Mouse (Mus musculus) layer of hippocampus, postnatal 36 days (tissue): ENCODE data around the gene Usp24. TPM values are rescaled to one million over a fixed set of nuclear protein-coding genes. Genes with fewer than 3 reads are reported as not detected.
A peak's percentile ranks its signal among the peaks of the same experiment; 100 is the strongest.
"Not testable (repeated sequence)": the region's sequence is repeated elsewhere in the genome, so short reads cannot be mapped to it uniquely, and the experiment has no call there.

Experiments
- DNase-seq, 2 experiments: peaks; one replicate each; pipeline ENCODE4 v3.0.0; 2022
- total RNA-seq, 2 experiments: library from RNA; stranded (reverse); gene quantifications; 2 replicates each; pipeline ENCODE4 v1.2.3; 2021

Usp24 gene
- total RNA-seq, 2 experiments from 2014 or later: 38.7 to 44.0 TPM

- no peak for DNase-seq
Measured at GRCm38 (mm10) chr4:106318976-106319375, 3.0 kb downstream of the Usp24 start.

DNA sequence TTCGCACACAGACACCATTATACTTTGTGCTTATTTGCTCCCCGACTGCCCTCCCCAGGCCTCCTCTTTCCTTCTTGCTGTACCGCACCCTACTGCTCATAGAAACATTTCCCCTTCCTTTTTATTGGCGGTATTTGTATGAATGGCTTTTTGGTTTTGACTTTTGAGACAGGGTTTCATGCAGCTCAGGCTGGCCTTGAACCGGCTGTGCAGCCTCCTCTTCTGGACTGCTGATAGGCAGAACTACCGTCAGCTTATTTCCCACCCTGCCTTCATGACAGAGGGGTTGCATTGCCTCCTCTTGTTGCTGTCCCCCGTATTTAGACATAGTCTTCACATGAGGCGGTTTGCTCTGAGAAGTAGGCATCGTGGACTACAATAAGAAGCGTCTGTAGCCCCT, 6.8 kb downstream of the Usp24 start:
- DNase-seq: no peak

DNA sequence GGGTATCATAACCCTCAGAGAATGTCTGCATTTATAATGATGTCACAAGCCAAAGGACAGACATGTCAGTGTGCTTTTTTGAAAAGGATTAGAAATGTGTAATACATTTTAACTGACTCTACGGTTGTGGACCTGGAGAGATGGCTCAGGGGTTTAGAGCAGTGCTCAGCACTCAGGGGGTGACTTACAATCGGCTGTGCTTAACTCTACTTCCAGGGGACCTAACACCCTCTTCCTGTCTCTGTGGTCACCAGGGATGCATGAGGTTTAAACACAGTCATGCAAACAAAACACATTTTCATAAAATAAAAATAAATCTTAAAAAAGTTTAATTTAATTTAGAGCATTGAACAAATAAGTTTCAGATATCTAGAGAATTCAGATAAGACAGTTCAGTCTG, 7.3 kb downstream of the Usp24 start:
- no peak for DNase-seq

- DNase-seq: no peak
Measured at GRCm38 (mm10) chr4:106327436-106327835, 11.4 kb downstream of the Usp24 start.

- no peak for DNase-seq
Measured at GRCm38 (mm10) chr4:106328704-106329103, 12.7 kb downstream of the Usp24 start.

- not testable (repeated sequence) for DNase-seq
Measured at GRCm38 (mm10) chr4:106329171-106329570, 13.2 kb downstream of the Usp24 start.

- no peak for DNase-seq
Measured at GRCm38 (mm10) chr4:106330371-106330819, 14.4 kb downstream of the Usp24 start.

- no peak for DNase-seq
Measured at GRCm38 (mm10) chr4:106333071-106333470, 17.1 kb downstream of the Usp24 start.

GRCm38 (mm10) chr4:106333584-106333983, 17.6 kb downstream of the Usp24 start:
- DNase-seq: no peak

DNA sequence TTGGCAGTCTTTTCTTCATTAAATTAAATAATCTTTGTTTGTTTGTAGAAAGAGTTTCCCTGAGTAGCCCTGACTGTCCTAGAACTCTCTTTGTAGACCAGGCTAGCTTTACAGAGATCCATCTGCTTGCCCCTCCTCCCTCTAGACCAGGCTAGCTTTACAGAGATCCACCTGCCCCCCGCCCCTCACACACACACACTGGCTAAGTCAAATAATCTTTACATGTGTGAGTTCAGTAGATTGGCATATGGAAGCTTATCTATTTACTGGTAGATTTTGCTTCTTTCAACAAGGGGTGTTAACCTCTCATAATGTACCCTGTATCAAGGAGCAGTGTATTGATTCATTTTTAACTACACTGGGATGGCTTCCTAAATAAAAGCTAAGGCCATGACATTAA, 19.8 kb downstream of the Usp24 start:
- DNase-seq: no peak

DNA sequence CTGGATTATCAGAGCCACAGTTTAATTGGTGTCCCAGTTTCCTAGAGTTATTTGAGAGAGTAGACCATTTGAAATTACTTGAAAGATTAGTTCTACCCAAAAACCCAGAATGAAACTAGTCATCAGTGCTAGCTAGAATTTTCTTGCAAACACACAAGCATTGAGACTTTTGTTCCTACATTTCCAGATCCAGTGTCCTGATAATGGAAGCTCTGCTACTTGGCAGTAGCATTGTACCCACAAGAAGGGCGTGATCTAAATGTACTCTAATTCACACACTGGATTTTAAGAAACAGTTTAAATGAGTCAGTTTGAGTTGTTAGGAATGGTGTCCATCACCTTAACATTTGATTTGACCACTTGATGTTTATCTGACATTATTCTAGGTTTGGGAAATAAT, 31.7 kb downstream of the Usp24 start:
- no peak for DNase-seq

GRCm38 (mm10) chr4:106355025-106355424, 39.0 kb downstream of the Usp24 start:
- DNase-seq: not testable (repeated sequence)

- DNase-seq: no peak
Measured at GRCm38 (mm10) chr4:106370013-106370412, 54.0 kb downstream of the Usp24 start.

GRCm38 (mm10) chr4:106375857-106376256, 59.8 kb downstream of the Usp24 start:
- DNase-seq: peak; percentile 71 to 82

DNA sequence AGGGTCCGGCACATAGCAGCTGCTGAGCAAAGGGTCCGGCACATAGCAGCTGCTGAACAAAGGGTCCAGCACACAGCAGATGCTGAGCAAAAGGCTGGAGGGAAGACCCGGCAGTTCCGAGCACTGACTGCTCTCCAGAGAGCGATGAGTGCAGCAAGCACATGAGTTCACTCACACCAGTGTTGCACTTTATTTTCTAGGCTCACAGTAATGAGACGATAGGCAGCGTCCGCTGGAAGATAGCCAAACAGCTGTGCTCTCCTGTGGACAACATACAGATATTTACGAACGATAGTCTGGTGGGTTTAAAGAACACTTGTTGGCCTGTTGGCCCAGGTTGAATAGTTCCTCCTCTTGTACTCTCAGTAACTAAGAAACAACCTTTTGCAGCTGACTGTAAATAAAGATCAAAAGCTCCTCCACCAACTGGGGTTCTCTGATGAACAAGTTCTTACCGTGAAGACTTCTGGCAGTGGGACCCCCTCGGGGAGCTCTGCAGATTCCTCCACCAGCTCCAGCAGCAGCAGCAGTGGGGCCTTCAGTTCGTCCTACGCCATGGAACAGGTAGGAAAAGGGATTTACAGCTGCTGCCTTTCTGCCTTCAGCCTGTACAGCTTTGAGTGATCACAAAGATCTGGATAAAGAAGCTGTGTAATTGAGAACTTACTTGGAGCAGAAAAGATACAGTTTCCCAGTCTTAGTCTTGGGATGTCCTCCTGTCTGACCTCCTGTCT, 63.0 kb downstream of the Usp24 start:
- DNase-seq: no peak

- DNase-seq: no peak
Measured at GRCm38 (mm10) chr4:106381131-106381530, 65.1 kb downstream of the Usp24 start.

DNA sequence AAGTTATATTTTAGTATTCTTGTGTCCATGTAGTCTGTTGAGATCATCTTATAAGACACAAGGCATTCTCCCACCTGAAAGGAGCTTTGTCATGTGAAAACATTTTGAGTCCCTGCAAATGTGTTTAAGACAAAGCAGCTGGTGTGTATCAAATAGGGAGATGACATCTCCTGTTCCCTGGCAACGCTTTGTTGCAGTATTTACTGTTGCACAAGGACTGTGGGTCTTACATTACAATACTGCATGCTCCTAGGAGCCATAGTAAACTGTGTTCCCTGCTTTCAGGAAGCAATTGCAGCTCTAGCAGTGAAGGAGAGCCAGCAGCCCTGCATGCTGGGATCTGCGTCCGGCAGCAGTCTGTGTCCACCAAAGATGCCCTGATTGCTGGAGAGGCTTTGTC, 73.9 kb downstream of the Usp24 start:
- peak; percentile 20 to 24 for DNase-seq

- DNase-seq: no peak
Measured at GRCm38 (mm10) chr4:106409621-106410020, 93.6 kb downstream of the Usp24 start.

DNA sequence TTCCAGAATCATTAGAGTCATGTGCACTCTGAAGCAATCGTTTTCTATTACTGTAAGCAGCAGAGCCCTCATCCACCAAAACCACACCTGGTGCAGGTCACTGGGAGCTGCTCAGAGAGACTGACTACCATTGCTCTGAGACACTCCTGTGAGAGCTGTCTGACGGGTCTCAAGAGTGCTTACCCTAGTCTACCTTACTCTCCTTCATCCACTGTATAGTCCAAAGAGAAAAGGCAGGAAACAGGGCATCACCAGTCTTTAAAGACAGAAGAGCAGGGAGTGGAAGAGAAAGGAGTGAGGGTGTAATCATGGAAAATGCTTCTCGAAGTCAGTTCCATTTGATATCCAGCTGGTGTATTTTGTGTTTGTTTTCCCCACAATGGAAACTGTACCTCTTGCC, 103.2 kb downstream of the Usp24 start:
- no peak for DNase-seq

- peak; percentile 29 to 50 for DNase-seq
Measured at GRCm38 (mm10) chr4:106419791-106420190, 103.8 kb downstream of the Usp24 start.

- no peak for DNase-seq
Measured at GRCm38 (mm10) chr4:106422597-106422996, 106.6 kb downstream of the Usp24 start.

GRCm38 (mm10) chr4:106424560-106424959, 108.5 kb downstream of the Usp24 start:
- DNase-seq: no peak

- DNase-seq: no peak
Measured at GRCm38 (mm10) chr4:106426286-106426685, 110.3 kb downstream of the Usp24 start.

GRCm38 (mm10) chr4:106428616-106429015, 112.6 kb downstream of the Usp24 start:
- no peak for DNase-seq

- no peak for DNase-seq
Measured at GRCm38 (mm10) chr4:106429106-106429505, 113.1 kb downstream of the Usp24 start.
